Mouse (Mus musculus): ENCODE measurements at regions not wholly inside any gene's neighbourhood (a gene's known extent, or its start where the extent isn't known, plus 50 kb on each side); places are given as distances from the start of the nearest gene placed in this dataset.
"Not testable (repeated sequence)": the region's sequence is repeated elsewhere in the genome, so short reads cannot be mapped to it uniquely, and the experiment has no call there.

GRCm38 (mm10) chr8:37048912-37049692 is 55.7 kb downstream of the AI429214 start:
- no peak for ATAC-seq (replicated peaks; ENCODE audit: low read depth, poor library complexity, severe bottlenecking)

- no peak for ATAC-seq (replicated peaks; ENCODE audit: low read depth, poor library complexity, severe bottlenecking)
These were observed 56.7 kb downstream of the AI429214 start for GRCm38 (mm10) chr8:37049969-37050683.

- ATAC-seq (replicated peaks; ENCODE audit: low read depth, poor library complexity, severe bottlenecking): no peak
These were observed 57.3 kb downstream of the AI429214 start for GRCm38 (mm10) chr8:37050684-37051028.

- no peak for ATAC-seq (replicated peaks; ENCODE audit: low read depth, poor library complexity, severe bottlenecking)
These were observed 63.0 kb downstream of the AI429214 start for GRCm38 (mm10) chr8:37056376-37056775.

- no peak for ATAC-seq (replicated peaks; ENCODE audit: low read depth, poor library complexity, severe bottlenecking)
These were observed 65.0 kb downstream of the AI429214 start for GRCm38 (mm10) chr8:37058390-37058789.

DNA sequence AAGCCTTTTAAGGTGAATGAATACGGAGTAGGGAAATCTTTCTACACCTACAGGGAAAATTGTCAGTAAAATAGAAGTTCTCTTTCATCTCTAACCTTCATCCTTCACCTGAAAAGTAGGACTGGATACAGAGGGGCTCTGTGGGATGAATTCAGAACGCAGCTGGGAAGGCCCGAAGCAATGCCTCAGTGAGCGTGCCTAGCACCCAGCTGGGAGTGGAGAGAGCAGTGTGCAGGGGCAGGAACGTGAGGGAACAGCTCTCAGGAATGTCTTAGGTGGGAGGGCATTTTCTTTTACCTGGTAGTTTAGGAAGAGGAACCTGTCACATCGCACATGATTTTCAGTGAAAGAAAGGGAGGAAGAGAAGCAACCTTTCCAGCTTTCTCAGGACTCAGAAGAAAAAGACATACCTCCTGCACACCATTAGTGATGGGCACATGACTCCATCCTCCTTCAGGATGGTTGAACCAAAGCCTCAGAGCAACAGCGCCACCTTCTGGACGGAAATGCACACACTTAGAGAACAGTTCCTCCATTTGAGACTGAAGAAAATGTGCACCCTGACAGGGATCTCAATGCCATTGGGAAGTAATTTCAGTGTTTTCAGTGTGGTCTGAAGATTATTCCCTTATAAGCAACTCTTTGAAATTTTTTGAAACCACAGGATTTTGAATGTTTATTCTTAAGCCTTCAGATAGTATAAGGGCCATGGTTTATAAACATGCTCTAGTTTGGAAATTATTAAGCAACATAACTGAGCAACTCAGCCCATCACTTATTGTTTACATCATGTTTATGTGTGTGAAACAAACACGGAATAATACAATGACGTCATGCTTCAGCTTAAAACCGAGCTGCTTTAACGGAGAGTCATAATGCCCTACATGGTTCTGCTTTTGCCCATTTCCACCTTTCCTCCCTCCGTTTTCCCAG is 68.9 kb downstream of the AI429214 start:
- ATAC-seq (replicated peaks; ENCODE audit: low read depth, poor library complexity, severe bottlenecking): peak; percentile 94

GRCm38 (mm10) chr8:37063764-37064331 is 70.4 kb downstream of the AI429214 start:
- ATAC-seq (replicated peaks; ENCODE audit: low read depth, poor library complexity, severe bottlenecking): peak; percentile 81

DNA sequence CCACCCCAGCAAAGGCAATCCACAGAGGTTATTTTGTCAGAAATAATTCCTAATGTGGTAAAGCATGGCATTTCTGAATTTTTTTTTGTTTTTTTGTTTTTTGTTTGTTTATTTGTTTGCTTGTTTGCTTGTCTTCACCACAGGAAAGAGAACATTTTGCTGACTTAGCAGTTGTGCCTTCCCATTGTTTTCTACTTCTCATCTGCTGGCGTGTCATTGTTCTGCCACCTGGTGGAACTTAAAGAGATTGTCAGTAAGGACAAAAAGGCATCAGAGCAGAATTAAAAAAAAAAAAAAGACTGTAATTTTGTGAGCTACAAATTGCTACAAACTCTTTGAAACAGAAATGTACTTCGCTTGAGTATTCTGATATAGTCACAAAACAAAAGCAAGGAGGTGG is 79.5 kb downstream of the AI429214 start:
- ATAC-seq (replicated peaks; ENCODE audit: low read depth, poor library complexity, severe bottlenecking): no peak

DNA sequence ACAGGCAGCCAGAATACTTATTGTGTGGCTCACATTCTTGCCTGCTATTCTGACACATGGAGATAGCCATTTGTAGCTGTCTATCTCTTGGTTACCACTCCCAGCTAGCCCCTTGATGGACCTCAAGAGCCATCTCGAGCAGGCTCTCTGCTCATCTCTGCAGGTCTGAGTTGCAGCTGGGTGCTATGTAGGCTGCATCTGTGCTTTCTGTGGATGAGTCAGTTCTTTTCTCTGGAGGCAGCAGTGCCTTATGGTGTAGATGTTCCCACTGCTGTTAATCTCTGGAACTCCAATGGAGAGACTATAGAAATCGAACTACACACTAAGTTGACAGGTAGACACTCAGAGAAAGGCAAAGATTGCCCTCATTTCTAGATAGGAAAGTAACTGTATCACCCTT is 106.3 kb downstream of the AI429214 start:
- ATAC-seq (replicated peaks; ENCODE audit: low read depth, poor library complexity, severe bottlenecking): no peak

DNA sequence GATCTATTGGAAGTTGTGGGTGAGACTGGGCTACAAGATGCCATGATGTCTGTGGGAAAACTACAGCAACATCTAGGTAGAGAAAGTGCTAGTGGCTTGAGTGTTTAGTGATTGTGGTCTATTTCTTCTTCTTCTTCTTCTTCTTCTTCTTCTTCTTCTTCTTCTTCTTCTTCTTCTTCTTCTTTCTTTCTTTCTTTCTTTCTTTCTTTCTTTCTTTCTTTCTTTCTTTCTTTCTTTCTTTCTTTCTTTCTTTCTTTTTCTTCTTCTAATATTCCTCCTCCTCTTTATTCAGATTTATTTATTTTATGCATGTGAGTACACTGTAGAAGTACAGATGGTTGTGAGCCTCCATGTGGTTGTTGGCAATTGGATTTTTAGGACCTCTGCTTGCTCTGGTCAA is 119.0 kb downstream of the AI429214 start:
- ATAC-seq (replicated peaks; ENCODE audit: low read depth, poor library complexity, severe bottlenecking): not testable (repeated sequence)

GRCm38 (mm10) chr8:37125834-37126233 is 132.4 kb downstream of the AI429214 start:
- no peak for ATAC-seq (replicated peaks; ENCODE audit: low read depth, poor library complexity, severe bottlenecking)

- ATAC-seq (replicated peaks; ENCODE audit: low read depth, poor library complexity, severe bottlenecking): no peak
These were observed 136.3 kb downstream of the AI429214 start for GRCm38 (mm10) chr8:37129670-37130069.

GRCm38 (mm10) chr8:37131988-37132387 is 138.6 kb downstream of the AI429214 start:
- no peak for ATAC-seq (replicated peaks; ENCODE audit: low read depth, poor library complexity, severe bottlenecking)

GRCm38 (mm10) chr8:37134192-37134964 is 141.0 kb downstream of the AI429214 start:
- ATAC-seq (replicated peaks; ENCODE audit: low read depth, poor library complexity, severe bottlenecking): no peak

- ATAC-seq (replicated peaks; ENCODE audit: low read depth, poor library complexity, severe bottlenecking): no peak
These were observed 156.9 kb downstream of the AI429214 start for GRCm38 (mm10) chr8:37150286-37150685.

DNA sequence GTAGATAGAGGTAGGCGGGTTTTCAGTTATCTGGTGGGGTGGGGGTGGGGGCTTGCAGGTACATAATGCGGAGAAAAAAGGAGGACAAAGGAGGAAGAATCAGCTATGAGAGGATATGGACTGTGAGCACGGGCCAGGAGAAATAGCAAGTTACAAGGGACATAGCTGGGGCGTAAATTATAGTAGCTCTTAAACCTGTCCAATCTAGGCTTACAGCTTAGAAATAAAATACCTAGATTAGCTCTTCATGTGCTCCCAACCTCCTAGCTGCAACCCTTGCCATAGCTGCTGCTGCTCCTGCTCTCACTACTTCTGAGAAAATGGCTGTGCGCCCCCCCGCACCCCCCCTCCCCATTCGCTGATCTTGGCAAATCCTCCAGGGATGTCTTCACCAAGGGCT is 161.0 kb downstream of the AI429214 start:
- ATAC-seq (replicated peaks; ENCODE audit: low read depth, poor library complexity, severe bottlenecking): no peak

GRCm38 (mm10) chr8:37154946-37155345 is 161.5 kb downstream of the AI429214 start:
- no peak for ATAC-seq (replicated peaks; ENCODE audit: low read depth, poor library complexity, severe bottlenecking)

DNA sequence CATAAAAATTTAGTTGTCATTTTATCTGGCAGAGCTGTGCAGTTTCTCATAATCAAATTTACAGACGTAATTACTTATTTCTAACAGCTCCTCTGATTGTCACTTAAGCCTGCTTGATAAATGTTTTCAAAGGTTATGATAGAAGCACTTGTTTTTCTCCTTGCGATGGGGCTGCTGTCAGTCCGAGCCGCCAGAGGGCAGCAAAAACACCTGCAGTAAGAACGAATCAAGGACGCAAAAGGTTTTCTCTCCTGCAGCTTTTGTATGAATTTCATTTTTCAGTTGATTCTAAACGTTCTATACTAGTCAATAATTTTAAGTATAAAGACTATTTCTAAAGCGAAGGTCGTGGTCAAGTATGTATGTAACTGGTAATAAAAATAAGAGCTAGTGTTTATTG is 166.1 kb downstream of the AI429214 start:
- 0 out of 2 replicates have a peak, but pooled peaks have one; percentile 52 for ATAC-seq (replicated peaks; ENCODE audit: low read depth, poor library complexity, severe bottlenecking)

GRCm38 (mm10) chr8:37196859-37197258 is 203.5 kb downstream of the AI429214 start:
- ATAC-seq (replicated peaks; ENCODE audit: low read depth, poor library complexity, severe bottlenecking): no peak
